Mouse (Mus musculus): ENCODE results near the gene Fcrla.
"Not testable (repeated sequence)": the region's sequence is repeated elsewhere in the genome, so short reads cannot be mapped to it uniquely, and the experiment has no call there.

Gene Fcrla

GRCm38 (mm10) chr1:170927378-170927777 lies at the start of gene Fcrla:
Gene Fcrla, minus strand, starts transcription at chr1:170927583.
- DNase-seq (ENCODE audit: low spot score in 2 of 2): peak in 1 of 2 experiments; percentile 28

DNA sequence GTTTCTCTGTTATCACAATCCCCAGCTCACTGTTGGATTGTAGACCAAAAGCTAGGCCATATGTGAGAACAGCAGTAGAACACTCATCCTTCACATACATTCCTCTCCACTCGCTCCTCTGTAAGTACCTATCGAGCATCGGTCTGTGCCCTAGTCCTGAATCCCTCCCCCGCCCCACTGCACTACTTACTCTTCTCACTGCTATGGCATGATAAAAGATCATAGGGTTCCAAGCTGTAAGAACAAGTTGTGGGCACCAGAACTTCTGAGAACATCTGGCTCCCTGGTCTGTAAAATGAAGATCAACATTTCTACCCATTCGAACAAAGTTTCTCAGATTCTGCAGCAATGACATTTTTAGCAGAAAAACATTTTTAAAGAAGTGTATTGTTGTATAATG lies 49.1 kb upstream of the Fcrla start, which contains the start of gene Fcgr2b:
Gene Fcgr2b (minus strand): TSS at position 101 of the 400 bp plus-strand sequence.
- no peak for DNase-seq (ENCODE audit: low spot score in 2 of 2)

GRCm38 (mm10) chr1:170975751-170976161 lies 48.4 kb upstream of the Fcrla start:
- no peak for DNase-seq (ENCODE audit: low spot score in 2 of 2)

GRCm38 (mm10) chr1:170975350-170975749 lies 48.0 kb upstream of the Fcrla start:
- not testable (repeated sequence) for DNase-seq (ENCODE audit: low spot score in 2 of 2)

DNA sequence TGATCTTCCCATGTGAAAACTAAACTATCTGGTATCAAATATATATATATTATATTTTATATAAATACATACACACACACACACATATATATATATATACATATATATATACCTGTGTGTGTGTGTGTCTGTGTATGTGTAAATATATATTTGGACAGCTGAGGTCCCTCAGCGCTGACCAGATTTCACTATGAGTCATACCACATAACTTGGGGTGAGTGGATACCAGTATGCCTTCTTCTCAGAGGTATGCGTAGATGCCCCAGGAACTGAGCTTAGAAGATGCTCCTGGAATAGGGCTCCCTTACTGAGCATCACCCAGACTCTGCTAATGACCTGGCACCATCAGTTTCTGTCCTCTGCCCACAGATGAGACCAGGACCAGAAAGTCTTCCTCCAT lies 47.4 kb upstream of the Fcrla start:
- no peak for DNase-seq (ENCODE audit: low spot score in 2 of 2)

DNA sequence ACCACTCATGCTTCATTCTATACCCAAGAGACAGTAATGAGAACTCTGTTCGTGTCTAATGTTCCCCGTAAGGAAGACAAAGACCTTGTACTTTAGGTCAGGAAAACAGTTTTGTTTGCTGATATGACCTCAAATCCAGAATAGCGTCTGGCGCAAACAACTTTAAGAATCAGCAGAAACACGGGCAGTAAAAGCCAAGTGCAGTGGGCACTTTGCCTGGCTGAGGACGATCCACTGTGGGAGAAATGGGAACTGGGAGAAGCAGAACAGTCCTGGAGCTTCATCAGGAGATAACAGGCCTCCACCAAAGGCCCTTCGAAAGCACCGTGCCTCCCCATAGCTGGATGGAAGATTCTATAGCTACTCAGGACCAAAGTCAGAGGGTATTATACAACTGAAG lies 46.8 kb upstream of the Fcrla start:
- DNase-seq (ENCODE audit: low spot score in 2 of 2): no peak

GRCm38 (mm10) chr1:170972936-170973335 lies 45.6 kb upstream of the Fcrla start:
- no peak for DNase-seq (ENCODE audit: low spot score in 2 of 2)

GRCm38 (mm10) chr1:170972494-170972893 lies 45.1 kb upstream of the Fcrla start:
- DNase-seq (ENCODE audit: low spot score in 2 of 2): no peak

- no peak for DNase-seq (ENCODE audit: low spot score in 2 of 2)
These were observed 41.2 kb upstream of the Fcrla start for GRCm38 (mm10) chr1:170968576-170968975.

DNA sequence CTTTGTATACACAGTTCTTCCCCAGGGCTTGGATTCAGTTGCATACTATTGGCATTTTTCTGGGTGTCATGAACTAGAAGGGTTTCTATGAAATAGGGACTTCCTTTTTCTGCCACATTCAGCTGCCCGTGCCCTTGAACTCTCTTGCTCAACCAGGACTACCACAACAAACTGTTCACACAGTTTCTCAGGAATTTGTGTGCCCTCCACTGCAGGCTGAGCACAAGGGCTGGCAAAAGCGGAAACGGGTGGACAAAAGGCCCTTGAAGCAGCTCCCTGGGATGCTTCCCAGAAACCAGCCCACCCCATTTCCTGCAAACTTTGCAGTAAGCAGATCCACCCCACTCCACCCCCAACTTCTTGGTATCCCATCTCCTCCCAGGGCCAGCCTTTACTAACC lies 40.2 kb upstream of the Fcrla start:
- DNase-seq (ENCODE audit: low spot score in 2 of 2): no peak

GRCm38 (mm10) chr1:170963087-170963486 lies 35.7 kb upstream of the Fcrla start:
- DNase-seq (ENCODE audit: low spot score in 2 of 2): no peak

GRCm38 (mm10) chr1:170962301-170962700 lies 34.9 kb upstream of the Fcrla start:
- no peak for DNase-seq (ENCODE audit: low spot score in 2 of 2)

- DNase-seq (ENCODE audit: low spot score in 2 of 2): no peak
These were observed 33.7 kb upstream of the Fcrla start for GRCm38 (mm10) chr1:170961101-170961500.

DNA sequence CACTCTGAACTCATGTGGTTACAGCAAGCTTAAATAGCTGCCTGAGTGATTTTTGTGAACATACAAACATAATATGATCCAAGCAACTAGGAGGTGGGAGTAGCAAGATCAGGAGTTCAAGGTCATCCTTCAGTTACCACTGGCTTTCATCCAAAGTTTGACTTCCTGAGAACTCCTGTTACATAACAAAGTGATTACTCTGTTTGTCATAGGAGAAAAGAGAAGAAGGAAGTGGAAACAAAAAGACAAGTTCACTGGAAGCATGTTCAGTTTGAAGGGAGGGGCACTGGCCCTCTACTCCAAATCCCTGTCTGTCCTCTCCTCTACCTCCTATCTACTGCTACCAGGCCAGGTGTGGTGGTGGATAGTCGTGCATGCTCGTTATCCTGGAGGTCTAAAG lies 32.4 kb upstream of the Fcrla start:
- DNase-seq (ENCODE audit: low spot score in 2 of 2): no peak

DNA sequence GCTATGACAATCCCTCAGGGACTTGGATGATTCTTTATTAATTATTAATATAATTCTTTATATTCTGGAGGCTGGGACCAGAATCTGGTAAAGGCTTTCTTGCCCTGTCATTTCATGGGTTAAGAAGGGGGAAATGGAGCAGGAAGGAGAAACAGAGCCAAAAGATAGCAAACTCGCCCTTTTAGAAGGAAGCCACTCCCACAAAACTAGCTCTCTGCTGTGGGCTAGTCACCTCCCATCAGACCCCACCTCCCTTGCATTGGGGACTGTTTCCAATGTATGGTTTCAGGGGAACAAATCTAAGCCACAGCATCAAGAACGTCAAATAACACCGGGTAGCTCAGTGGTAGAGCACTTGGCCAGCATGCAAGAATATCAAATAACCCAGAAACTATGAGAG lies 30.8 kb upstream of the Fcrla start:
- no peak for DNase-seq (ENCODE audit: low spot score in 2 of 2)

GRCm38 (mm10) chr1:170953192-170953591 lies 25.8 kb upstream of the Fcrla start:
- no peak for DNase-seq (ENCODE audit: low spot score in 2 of 2)

DNA sequence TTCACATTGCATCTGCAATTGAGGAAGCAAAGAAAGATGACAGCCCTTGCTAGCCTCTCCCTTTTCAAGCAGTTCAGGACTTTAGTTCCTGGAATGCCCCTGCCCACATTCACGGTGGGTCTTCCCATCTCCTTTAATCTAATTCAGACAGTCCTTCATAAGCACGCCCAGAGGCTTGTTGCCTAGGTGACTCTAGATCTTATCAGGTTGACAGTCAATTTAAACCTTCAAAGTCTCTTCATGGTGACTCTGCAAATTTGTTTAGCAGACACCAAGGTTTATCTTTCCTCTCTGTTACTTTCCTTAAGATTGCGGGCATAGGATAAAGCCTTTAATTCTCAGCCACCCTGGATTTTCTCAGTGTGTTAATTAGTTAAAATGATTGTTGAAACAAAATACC lies 23.4 kb upstream of the Fcrla start:
- DNase-seq (ENCODE audit: low spot score in 2 of 2): no peak

GRCm38 (mm10) chr1:170944908-170945307 lies 17.5 kb upstream of the Fcrla start:
- DNase-seq (ENCODE audit: low spot score in 2 of 2): not testable (repeated sequence)

GRCm38 (mm10) chr1:170944151-170944550 lies 16.8 kb upstream of the Fcrla start:
- DNase-seq (ENCODE audit: low spot score in 2 of 2): not testable (repeated sequence)

DNA sequence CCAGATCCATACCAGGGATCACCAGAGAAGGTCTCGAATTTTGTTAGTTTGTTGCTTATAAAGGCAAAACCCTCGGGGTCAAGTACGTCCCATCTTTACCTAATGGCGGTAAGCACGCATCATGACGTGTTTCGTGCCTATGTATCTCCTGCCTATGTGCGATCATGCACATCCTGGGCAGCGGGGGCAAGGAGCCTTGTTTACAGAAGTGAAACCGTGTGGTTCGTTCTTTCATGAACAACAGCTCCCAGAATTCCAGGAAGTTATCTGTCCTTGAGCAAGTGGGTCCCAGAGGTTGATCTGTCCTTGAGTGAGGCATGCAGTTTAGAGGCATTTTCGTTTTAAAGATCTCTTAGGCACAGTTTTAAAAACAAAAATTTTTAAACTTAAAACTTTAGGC lies 11.9 kb upstream of the Fcrla start:
- peak; percentile 17 to 32 for DNase-seq (ENCODE audit: low spot score in 2 of 2)

DNA sequence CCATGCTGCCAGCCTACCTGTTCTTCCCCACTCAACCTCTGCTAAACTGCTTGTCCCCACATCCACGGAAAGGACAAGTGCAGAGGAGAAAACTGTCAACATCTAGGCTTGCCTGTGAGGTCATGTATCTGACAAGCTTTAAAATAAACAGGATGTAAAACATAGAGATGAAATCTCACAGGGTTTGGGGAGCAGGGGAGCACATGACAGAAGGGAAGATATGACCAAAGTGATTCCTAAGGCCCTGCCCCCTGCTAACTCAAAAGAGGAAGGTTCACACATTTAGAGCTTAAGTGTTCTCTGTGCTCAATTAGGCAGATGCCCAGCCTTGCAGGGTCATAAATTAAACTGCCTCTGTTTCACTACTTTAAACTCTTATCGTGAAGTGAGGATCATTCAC lies 7.0 kb upstream of the Fcrla start:
- no peak for DNase-seq (ENCODE audit: low spot score in 2 of 2)

- DNase-seq (ENCODE audit: low spot score in 2 of 2): no peak
These were observed 6.6 kb upstream of the Fcrla start for GRCm38 (mm10) chr1:170933940-170934339.

DNA sequence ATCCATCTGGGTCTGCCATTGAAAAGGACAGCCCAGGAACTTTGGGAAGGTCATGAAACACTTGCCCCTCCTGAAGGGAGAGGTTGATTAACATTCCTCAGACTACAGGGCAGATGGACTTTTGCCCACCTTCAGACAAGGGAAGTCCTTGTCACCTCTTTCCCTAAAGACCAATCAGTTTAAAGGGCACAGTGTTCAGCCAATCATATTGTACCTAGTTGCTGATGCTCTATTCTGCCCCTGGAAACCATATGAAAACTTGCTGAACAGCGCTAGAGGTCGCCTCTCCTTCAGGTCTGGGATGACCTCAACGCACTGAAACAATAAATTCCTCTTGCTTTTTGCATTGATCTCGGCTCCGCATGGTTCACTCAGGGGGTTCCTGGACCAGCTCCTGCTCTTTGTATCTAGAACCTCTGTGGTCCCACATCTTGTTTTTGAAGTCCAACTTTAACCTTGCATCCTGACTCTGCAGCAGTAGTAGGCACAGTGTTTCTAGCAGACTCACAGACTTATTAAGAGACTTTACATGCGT lies 6.1 kb upstream of the Fcrla start:
- no peak for DNase-seq (ENCODE audit: low spot score in 2 of 2)

DNA sequence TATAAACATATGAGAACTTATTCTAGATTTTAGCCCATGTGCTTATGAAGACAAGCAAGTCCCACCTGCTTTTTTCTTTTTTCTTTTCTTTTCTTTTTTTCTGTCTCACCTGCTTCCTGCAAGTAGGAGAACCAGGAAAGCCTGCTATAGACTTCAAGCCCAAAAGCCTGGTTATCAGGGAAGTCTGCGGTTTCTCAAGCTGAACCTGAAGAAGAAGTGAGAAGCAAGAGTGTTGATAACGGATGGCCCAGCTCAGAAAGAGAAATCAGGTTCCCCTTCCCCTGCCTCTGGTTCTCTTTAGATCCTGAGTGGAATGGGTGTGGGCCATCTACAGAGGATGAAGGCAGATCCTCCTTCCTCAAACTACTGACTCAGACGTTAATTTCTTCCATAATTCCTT lies 4.7 kb upstream of the Fcrla start:
- no peak for DNase-seq (ENCODE audit: low spot score in 2 of 2)

All from spleen, postnatal 14 days (tissue).